Mouse (Mus musculus): ENCODE measurements around the gene Sfxn3. TPM values are rescaled to one million over a fixed set of nuclear protein-coding genes. Genes with fewer than 3 reads are reported as not detected.

Gene Sfxn3
- total and polyA plus RNA-seq, 3 experiments, result 5.0 to 10.6 TPM; not detected in 1

- peak overlapping the region; percentile 67 for H3K27ac ChIP-seq (ENCODE audit: control insufficient read depth, low read depth, low read length)
- no peaks in the 10 kb centered on the region for H3K27me3 ChIP-seq (ENCODE audit: control insufficient read depth in 1 of 2, insufficient read depth in 2 of 2, low read length in 2 of 2)
- H3K4me3 ChIP-seq (ENCODE audit: control insufficient read depth in 1 of 2, insufficient read depth in 1 of 2, low read depth in 2 of 2, low read length in 2 of 2), result peak overlapping the region; percentile 69 to 93
- peak; percentile 89 for DNase-seq (ENCODE audit: low read depth, low spot score)
- H3K36me3 ChIP-seq (ENCODE audit: control insufficient read depth in 1 of 2, insufficient read depth in 2 of 2, low read length in 2 of 2), result peaks cover 0 to 7% of the 10 kb centered on the region in 2 experiments; a peak in 2 of 4 replicates
- H3K79me2 ChIP-seq (ENCODE audit: control insufficient read depth, insufficient read depth, low read length, poor library complexity), result no peaks in the 10 kb centered on the region; the same call in 1 of the 2 replicates
- peak overlapping the region; percentile 63 for H3K9ac ChIP-seq (ENCODE audit: control insufficient read depth, low read depth, low read length, poor library complexity, severe bottlenecking)
- peaks cover 6 to 12% of the 10 kb centered on the region in 2 experiments for H3K4me1 ChIP-seq (ENCODE audit: control insufficient read depth in 1 of 2, insufficient read depth in 2 of 2, low read length in 2 of 2)
- H3K9me3 ChIP-seq (replicated peaks; ENCODE audit: insufficient read depth, low read length), result no peaks in the 10 kb centered on the region
- peak; percentile 1; the same call in 1 of the 2 replicates for TF ChIP-seq SIN3A (IDR thresholded peaks at IDR 0.05; ENCODE audit: low read length)
- no peak for TF ChIP-seq CHD1 (IDR thresholded peaks at IDR 0.05; ENCODE audit: low read depth, low read length)
- no peak for TF ChIP-seq ZNF384 (IDR thresholded peaks at IDR 0.05; ENCODE audit: low read depth, low read length)
- no peak for TF ChIP-seq GATA1 (IDR thresholded peaks at IDR 0.05; ENCODE audit: low read depth, low read length)
- peak in 1 of 2 experiments; percentile 21; a peak in 1 of 4 replicates for TF ChIP-seq POLR2A (IDR thresholded peaks at IDR 0.05; ENCODE audit: control insufficient read depth in 1 of 2, insufficient read depth in 1 of 2, low read depth in 1 of 2, low read length in 2 of 2, poor library complexity in 1 of 2)
- TF ChIP-seq NRF1 (IDR thresholded peaks at IDR 0.05; ENCODE audit: insufficient read depth, low read depth, low read length, poor library complexity, severe bottlenecking), result no peak
- no peak for TF ChIP-seq EP300 (IDR thresholded peaks at IDR 0.05; ENCODE audit: low read depth in 1 of 2, low read length in 2 of 2)
- TF ChIP-seq MYB (IDR thresholded peaks at IDR 0.05; ENCODE audit: low read depth, low read length), result no peak
- no peak for TF ChIP-seq MEF2A (IDR thresholded peaks at IDR 0.05; ENCODE audit: extremely low read depth, insufficient replicate concordance, low read depth, low read length, poor library complexity, severe bottlenecking)
- TF ChIP-seq JUND (IDR thresholded peaks at IDR 0.05; ENCODE audit: low read depth, low read length), result no peak
- no peak for TF ChIP-seq KAT2A (conservative IDR thresholded peaks at IDR 0.05; ENCODE audit: low read depth, low read length)
- no peak for TF ChIP-seq RCOR1 (IDR thresholded peaks at IDR 0.05; ENCODE audit: low read depth, low read length)
- no peak for TF ChIP-seq ZC3H11A (IDR thresholded peaks at IDR 0.05; ENCODE audit: low read depth, low read length)
- TF ChIP-seq MYC (IDR thresholded peaks at IDR 0.05; ENCODE audit: low read depth, low read length), result peak; percentile 73
- TF ChIP-seq POLR2AphosphoS5 (IDR thresholded peaks at IDR 0.05; ENCODE audit: borderline replicate concordance, low read depth, low read length), result peak; percentile 74; the same call in 1 of the 2 replicates
- peak; percentile 91 for TF ChIP-seq MAX (IDR thresholded peaks at IDR 0.05; ENCODE audit: low read length)
- no peak for TF ChIP-seq TBP (IDR thresholded peaks at IDR 0.05; ENCODE audit: low read depth, low read length)
- TF ChIP-seq GABPA (IDR thresholded peaks at IDR 0.05; ENCODE audit: low read depth, low read length), result no peak
- no peak for TF ChIP-seq ZKSCAN1 (IDR thresholded peaks at IDR 0.05; ENCODE audit: low read depth, low read length)
- no peak for TF ChIP-seq RAD21 (IDR thresholded peaks at IDR 0.05; ENCODE audit: low read depth, low read length)
- peak; percentile 39; the same call in 1 of the 2 replicates for TF ChIP-seq MAZ (IDR thresholded peaks at IDR 0.05; ENCODE audit: low read depth, low read length)
- no peak for TF ChIP-seq CTCF (IDR thresholded peaks at IDR 0.05 in 2 of 3, conservative IDR thresholded peaks at IDR 0.05 in 1 of 3; ENCODE audit: control insufficient read depth in 1 of 3, insufficient read depth in 1 of 3, low read depth in 2 of 3, low read length in 3 of 3, poor library complexity in 1 of 3, severe bottlenecking in 1 of 3)
- TF ChIP-seq MAFK (IDR thresholded peaks at IDR 0.05; ENCODE audit: borderline replicate concordance, low read depth, low read length), result no peak
- peak; percentile 90; the same call in 1 of the 2 replicates for TF ChIP-seq BHLHE40 (IDR thresholded peaks at IDR 0.05; ENCODE audit: borderline replicate concordance, low read depth, low read length)
- no peak for TF ChIP-seq POLR2AphosphoS2 (IDR thresholded peaks at IDR 0.05; ENCODE audit: low read length)
- peak in 1 of 2 experiments; percentile 58; a peak in 2 of 4 replicates for TF ChIP-seq USF2 (IDR thresholded peaks at IDR 0.05; ENCODE audit: borderline replicate concordance in 1 of 2, insufficient read depth in 1 of 2, low read depth in 1 of 2, low read length in 2 of 2)
- no peak for TF ChIP-seq CHD2 (IDR thresholded peaks at IDR 0.05; ENCODE audit: low read length)
- TF ChIP-seq ETS1 (IDR thresholded peaks at IDR 0.05; ENCODE audit: low read depth, low read length), result peak; percentile 82
- peak; percentile 95 for TF ChIP-seq MXI1 (IDR thresholded peaks at IDR 0.05; ENCODE audit: low read depth, low read length)
- peak; percentile 94 for TF ChIP-seq USF1 (IDR thresholded peaks at IDR 0.05; ENCODE audit: low read depth, low read length)
- TF ChIP-seq UBTF (IDR thresholded peaks at IDR 0.05; ENCODE audit: borderline replicate concordance, insufficient read depth, low read depth, low read length), result no peak
- peak; percentile 56; the same call in 1 of the 2 replicates for TF ChIP-seq HCFC1 (IDR thresholded peaks at IDR 0.05; ENCODE audit: low read depth, low read length)
- no peak for TF ChIP-seq TAL1 (IDR thresholded peaks at IDR 0.05; ENCODE audit: low read length)
- no peak for TF ChIP-seq E2F4 (IDR thresholded peaks at IDR 0.05; ENCODE audit: borderline replicate concordance, low read depth, low read length)
- no peak; the same call in 1 of the 2 replicates for TF ChIP-seq TCF12 (IDR thresholded peaks at IDR 0.05; ENCODE audit: low read depth, low read length)
Observed at GRCm38 (mm10) chr19:45015518-45016281, 31.6 kb upstream of the Sfxn3 start.

Measured in MEL (cell line).